Mouse (Mus musculus) E14TG2a.4 (cell line): ENCODE data around the gene Serpinb2.

Source experiments
- H3K27me3 ChIP-seq: 2 replicates; pipeline ENCODE4 v1.6.1; 2014; ENCODE audit warnings: low read length, control low read depth; ENCODE audit not compliant: insufficient read depth
- H3K36me3 ChIP-seq: 2 replicates; pipeline ENCODE4 v1.6.1; 2014; ENCODE audit warnings: low read length, control low read depth; ENCODE audit not compliant: insufficient read depth
- H3K4me1 ChIP-seq: replicated peaks from 2 replicates; pipeline ENCODE4 v1.6.1; 2014; ENCODE audit warnings: low read depth, low read length, control low read depth
- H3K4me3 ChIP-seq: replicated peaks from 2 replicates; pipeline ENCODE4 v1.5.1; 2014; ENCODE audit warnings: mild to moderate bottlenecking, low read length
- H3K9me3 ChIP-seq: 2 replicates; pipeline ENCODE4 v1.6.1; 2014; ENCODE audit warnings: low read length, control low read depth
- CTCF ChIP-seq: conservative IDR thresholded peaks from 2 replicates; pipeline ENCODE4 v1.5.1; 2014; ENCODE audit warnings: low read length
- NANOG ChIP-seq: IDR thresholded peaks from 2 replicates; pipeline ENCODE4 v1.6.1; 2014; ENCODE audit warnings: borderline replicate concordance, low read length, mixed read lengths
- POU5F1 ChIP-seq: IDR thresholded peaks from 2 replicates; pipeline ENCODE4 v1.6.1; 2014; ENCODE audit warnings: low read length, borderline replicate concordance

Gene Serpinb2

DNA sequence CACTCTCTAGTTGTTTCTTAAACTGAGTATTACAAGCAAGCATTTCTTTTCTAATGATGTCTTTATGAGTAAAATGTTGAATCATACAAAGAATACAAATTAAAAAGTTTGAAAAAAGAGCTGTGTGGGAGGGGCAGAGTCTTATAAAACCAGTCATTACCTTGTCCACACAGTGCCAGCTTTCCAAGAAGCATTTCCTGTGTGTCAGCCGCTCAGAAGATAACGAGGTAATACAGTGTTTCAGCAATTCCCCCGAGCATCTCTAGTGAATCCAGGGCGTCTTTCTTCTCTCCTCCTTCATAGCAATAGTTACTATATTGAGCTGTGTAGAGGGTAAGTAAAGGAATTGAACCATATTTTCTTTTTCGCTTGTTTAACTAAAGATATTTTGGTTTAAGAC is at the start of gene Serpinb2:
Serpinb2 (plus strand) TSS at position 172 of the 400 bp plus-strand sequence.
- Histone ChIP-seq H3K4me1 (no peaks in the 10 kb centered on the region), H3K36me3 (no peaks in the 10 kb centered on the region), H3K9me3 (no peaks in the 10 kb centered on the region), H3K4me3 (no peak within 1 kb of the TSS), H3K27me3 (no peaks in the 10 kb centered on the region)
- no peak for TF ChIP-seq POU5F1
- no peak for TF ChIP-seq CTCF
- TF ChIP-seq NANOG = no peak

GRCm38 (mm10) chr1:107479909-107480308 is 31.3 kb upstream of the Serpinb2 start:
- H3K27me3 ChIP-seq = no peaks in the 10 kb centered on the region
- no peak for TF ChIP-seq POU5F1
- TF ChIP-seq NANOG = no peak
- TF ChIP-seq CTCF = no peak
- H3K4me3 ChIP-seq = no peak overlapping the region
- H3K9me3 ChIP-seq = peaks cover 8% of the 10 kb centered on the region
- no peaks in the 10 kb centered on the region for H3K4me1 ChIP-seq
- no peaks in the 10 kb centered on the region for H3K36me3 ChIP-seq

DNA sequence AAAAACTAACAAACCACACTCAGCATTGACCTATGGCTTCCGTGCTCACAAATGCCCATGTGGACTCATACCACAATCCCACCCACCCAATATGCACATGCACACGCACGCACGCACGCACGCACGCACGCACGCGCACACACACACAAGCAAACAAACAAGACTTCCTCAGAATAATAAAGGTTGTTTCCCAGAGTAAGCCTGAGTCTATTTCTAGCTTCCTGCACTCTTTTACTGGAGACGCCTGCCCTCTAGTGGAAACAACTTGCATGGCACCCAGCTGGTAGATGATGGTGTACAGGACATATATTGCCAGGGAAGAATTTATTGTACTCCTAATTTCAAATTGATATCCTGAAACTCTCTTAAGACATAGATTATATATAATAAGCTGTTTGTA is 29.8 kb upstream of the Serpinb2 start:
- no peak overlapping the region for H3K4me3 ChIP-seq
- H3K27me3 ChIP-seq = no peaks in the 10 kb centered on the region
- H3K4me1 ChIP-seq = no peaks in the 10 kb centered on the region
- peaks cover 8% of the 10 kb centered on the region for H3K9me3 ChIP-seq
- H3K36me3 ChIP-seq = no peaks in the 10 kb centered on the region
- no peak for TF ChIP-seq POU5F1
- no peak for TF ChIP-seq NANOG
- TF ChIP-seq CTCF = peak; percentile 88

GRCm38 (mm10) chr1:107489577-107489976 is 21.6 kb upstream of the Serpinb2 start:
- Histone ChIP-seq H3K4me1 (no peaks in the 10 kb centered on the region), H3K9me3 (no peaks in the 10 kb centered on the region), H3K36me3 (no peaks in the 10 kb centered on the region), H3K27me3 (no peaks in the 10 kb centered on the region), H3K4me3 (no peak overlapping the region)
- TF ChIP-seq NANOG (no peak), POU5F1 (no peak), CTCF (no peak)

DNA sequence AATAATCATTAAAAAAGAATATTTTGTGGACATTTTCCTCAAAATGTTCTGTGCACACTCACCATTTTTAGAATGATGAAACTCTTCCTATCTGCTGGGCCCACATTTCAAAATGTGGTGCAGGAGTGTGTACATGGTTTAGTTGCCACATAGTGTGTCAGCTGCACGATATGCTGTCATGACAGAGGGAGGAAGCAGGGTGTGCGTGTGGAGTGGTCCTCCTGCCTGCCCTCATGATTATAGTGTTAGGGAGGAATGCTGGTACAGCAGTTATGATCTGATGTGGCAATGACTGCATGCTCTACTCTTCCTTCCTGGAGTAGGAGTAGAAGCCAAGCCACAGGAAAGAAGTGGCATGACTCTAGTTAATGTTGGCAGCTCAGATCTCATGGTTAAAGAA is 14.4 kb upstream of the Serpinb2 start:
- H3K4me3 ChIP-seq = no peak overlapping the region

DNA sequence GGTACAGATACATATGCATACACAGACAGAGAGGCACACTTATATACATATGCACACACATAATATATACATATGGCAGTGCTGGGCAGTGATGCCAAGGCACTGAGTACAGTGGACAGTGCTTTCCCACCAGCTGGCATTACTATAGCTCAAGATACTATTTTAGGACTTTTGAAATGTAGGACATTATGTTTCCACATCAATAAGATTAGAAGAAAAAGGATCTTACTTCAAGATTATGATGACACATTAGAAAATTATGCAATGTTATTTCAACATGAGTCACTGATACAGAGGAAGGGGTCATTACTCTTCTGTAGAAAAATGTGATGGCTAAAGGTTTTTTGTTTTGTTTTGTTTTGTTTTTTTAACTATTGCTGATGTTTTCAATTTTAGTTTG is 9.2 kb upstream of the Serpinb2 start:
- no peak for TF ChIP-seq CTCF
- no peak for TF ChIP-seq NANOG
- no peak for TF ChIP-seq POU5F1
- H3K4me1 ChIP-seq = no peaks in the 10 kb centered on the region
- no peak overlapping the region for H3K4me3 ChIP-seq
- H3K27me3 ChIP-seq = no peaks in the 10 kb centered on the region
- no peaks in the 10 kb centered on the region for H3K9me3 ChIP-seq
- H3K36me3 ChIP-seq = no peaks in the 10 kb centered on the region

More for the DNA sequence above, 14.4 kb upstream of the Serpinb2 start:
- no peak for TF ChIP-seq NANOG
- no peak for TF ChIP-seq POU5F1
- TF ChIP-seq CTCF = no peak
- Histone ChIP-seq H3K36me3 (no peaks in the 10 kb centered on the region), H3K9me3 (no peaks in the 10 kb centered on the region), H3K27me3 (no peaks in the 10 kb centered on the region), H3K4me1 (no peaks in the 10 kb centered on the region)

- Histone ChIP-seq H3K4me1 (no peaks in the 10 kb centered on the region), H3K9me3 (no peaks in the 10 kb centered on the region), H3K27me3 (no peaks in the 10 kb centered on the region), H3K4me3 (no peak overlapping the region), H3K36me3 (no peaks in the 10 kb centered on the region)
- TF ChIP-seq CTCF (no peak), NANOG (no peak), POU5F1 (no peak)
Observed at GRCm38 (mm10) chr1:107503294-107503693, 7.9 kb upstream of the Serpinb2 start.

DNA sequence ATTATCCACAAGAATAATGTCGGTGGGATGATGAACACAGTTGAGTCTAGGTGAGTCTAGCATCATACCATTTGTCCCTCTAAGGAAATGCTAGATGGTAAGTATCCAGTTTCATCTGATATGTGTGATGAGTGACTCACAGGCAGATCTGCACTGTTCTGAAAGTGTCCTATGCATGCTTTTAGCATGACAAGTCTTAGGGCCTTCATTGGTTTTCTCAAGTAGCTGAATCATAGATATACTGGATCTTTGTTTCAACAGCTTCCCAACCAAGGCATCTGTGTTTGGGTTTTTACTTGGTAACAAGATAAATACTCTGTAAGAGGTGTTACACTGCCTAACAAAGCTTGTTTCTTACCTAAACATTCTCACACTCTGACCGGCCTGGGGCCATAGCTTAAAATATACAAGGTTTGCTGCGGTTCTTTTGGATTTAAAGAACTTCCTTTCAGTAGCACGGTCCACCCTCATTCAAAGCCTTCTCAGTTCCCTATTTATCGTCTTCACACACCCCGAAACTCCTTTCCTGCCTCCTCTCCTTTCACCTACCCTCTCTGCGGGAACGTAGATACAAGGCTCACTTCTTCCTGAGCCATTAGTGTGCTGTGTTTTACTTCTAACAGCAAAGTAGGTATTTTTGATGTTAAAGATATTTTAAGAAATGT is 5.2 kb upstream of the Serpinb2 start:
- TF ChIP-seq NANOG (no peak), CTCF (no peak), POU5F1 (no peak)
- no peaks in the 10 kb centered on the region for H3K36me3 ChIP-seq
- H3K4me1 ChIP-seq = no peaks in the 10 kb centered on the region
- no peaks in the 10 kb centered on the region for H3K9me3 ChIP-seq
- no peaks in the 10 kb centered on the region for H3K27me3 ChIP-seq
- no peak overlapping the region for H3K4me3 ChIP-seq

DNA sequence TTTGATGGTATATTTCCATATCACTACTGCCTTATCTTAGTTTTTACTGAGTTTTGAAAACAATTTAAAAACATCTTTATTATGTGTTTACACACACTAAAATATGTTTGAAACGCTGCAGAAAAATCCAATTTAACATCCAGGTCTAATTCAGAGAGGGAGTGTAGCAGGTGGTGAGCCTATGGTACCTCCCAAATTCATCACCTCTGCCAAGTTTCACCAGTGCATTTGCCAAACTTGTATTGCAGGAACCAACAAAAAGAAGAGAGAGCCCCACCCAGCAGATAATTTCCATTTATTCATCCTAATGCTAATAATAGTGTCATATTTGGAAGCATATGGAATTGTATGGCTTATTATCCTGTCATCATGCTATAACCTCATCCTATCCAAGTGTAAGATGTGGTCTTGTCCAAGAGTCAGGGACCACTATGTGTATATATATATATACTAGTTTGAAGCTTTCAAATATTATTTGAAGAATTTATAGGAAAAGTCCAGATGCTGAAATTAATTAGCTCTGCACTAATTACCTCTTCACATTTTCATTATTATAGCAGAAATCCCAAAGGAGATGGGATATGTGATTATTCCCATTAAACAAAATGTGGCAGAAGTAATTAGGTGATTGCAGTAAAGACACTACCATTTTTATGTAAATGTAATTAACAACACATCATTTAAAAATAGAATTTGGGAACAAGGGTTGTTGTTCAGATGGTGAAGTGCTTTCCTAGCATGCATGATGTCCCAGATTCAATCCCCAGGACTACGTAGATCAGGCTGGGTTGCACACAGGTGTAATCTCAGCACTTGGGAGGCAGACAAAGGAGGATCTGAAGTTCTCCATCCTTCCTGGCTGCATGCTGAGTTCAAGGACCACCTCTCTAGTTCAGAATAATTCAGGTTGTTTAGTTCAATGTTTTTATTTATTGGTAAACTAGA is 1.2 kb downstream of the Serpinb2 start:
- Histone ChIP-seq H3K27me3 (no peaks in the 10 kb centered on the region), H3K9me3 (no peaks in the 10 kb centered on the region), H3K4me1 (no peaks in the 10 kb centered on the region), H3K4me3 (no peak overlapping the region), H3K36me3 (no peaks in the 10 kb centered on the region)
- no peak for TF ChIP-seq NANOG
- no peak for TF ChIP-seq POU5F1
- TF ChIP-seq CTCF = no peak
